Mouse (Mus musculus) spleen, adult 2 months (tissue): Measurements from ENCODE around the gene Auts2.

ENCODE experiments used
- CTCF ChIP-seq: fragments of 200-500 bp; IDR thresholded peaks from 2 replicates; pipeline ENCODE4 v1.5.1; 2011; ENCODE audit warnings: mild to moderate bottlenecking, inconsistent platforms; ENCODE audit not compliant: insufficient read depth, insufficient read length, insufficient replicate concordance; ENCODE audit errors: extremely low read depth
- POLR2A ChIP-seq: fragments of 200-500 bp; IDR thresholded peaks from 2 replicates; pipeline ENCODE4 v1.6.1; 2011; ENCODE audit warnings: low read depth, low read length, inconsistent platforms

DNA sequence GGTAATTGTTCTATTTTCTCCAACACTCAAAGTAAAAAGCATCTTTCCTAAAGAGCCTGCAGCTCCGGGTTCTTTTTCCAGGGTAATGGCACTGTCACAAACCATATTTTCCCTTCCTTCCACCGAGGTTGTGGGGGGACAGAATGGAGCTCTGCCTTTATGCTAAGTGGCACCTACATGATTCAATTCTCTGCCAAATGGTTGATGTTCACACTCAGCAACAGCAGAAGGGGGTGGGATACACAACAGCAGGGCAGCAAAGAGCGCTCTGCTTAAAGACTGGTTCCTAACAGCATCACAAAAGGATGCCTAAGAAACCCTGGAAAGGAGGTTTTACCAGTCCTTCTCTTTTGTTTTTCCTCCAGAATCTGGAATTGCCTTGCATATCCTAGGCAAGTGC is 759.9 kb downstream of the Auts2 start:
- TF ChIP-seq POLR2A (no peak), CTCF (no peak)
